Mouse (Mus musculus): ENCODE data around the gene 2900026A02Rik. TPM values are rescaled to one million over a fixed set of nuclear protein-coding genes. Genes with fewer than 3 reads are reported as not detected.

The 2900026A02Rik gene
- total RNA-seq, 1 experiment: 12.3 TPM

DNA sequence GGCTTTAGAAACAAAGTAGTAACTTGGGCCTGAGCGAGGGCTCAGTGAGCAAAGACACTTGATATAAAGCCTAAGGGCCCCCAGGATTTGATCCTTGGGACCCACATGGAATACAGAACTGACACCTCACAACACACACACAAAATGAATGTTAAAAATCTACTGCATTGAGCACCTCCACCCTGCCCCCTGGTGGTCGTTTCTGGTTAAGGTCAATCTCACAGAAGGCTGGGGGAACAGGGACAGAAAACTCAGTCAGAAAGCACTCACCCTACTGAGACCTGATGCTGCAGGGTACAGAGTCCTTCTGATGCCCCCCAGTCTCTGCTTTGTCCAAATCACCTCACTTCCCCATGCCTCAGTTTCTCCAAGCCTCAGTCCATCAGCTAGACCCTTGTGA, 53.3 kb downstream of the 2900026A02Rik start:
- H3K27ac ChIP-seq (ENCODE audit: insufficient read depth, low read depth, low read length, poor library complexity, severe bottlenecking): no peak overlapping the region
- DNase-seq (ENCODE audit: low read depth, low spot score): no peak
- TF ChIP-seq MAFK (IDR thresholded peaks at IDR 0.05; ENCODE audit: insufficient read depth, low read depth, low read length) (no peak), ZNF384 (IDR thresholded peaks at IDR 0.05; ENCODE audit: low read depth, low read length) (no peak), CHD2 (IDR thresholded peaks at IDR 0.05; ENCODE audit: low read depth, low read length) (no peak), ZC3H11A (IDR thresholded peaks at IDR 0.05; ENCODE audit: borderline replicate concordance, low read depth, low read length) (no peak), HCFC1 (IDR thresholded peaks at IDR 0.05; ENCODE audit: borderline replicate concordance, insufficient read depth, low read length) (no peak)
- H3K9me3 ChIP-seq (ENCODE audit: control insufficient read depth, insufficient read depth, low read depth, low read length): no peaks in the 10 kb centered on the region
- no peaks in the 10 kb centered on the region for H3K36me3 ChIP-seq (ENCODE audit: control insufficient read depth, insufficient read depth, low read length, poor library complexity, severe bottlenecking)
- H3K4me1 ChIP-seq (ENCODE audit: control insufficient read depth in 2 of 2, insufficient read depth in 2 of 2, low read length in 2 of 2, poor library complexity in 1 of 2): peaks cover 2 to 25% of the 10 kb centered on the region in 2 experiments
- in situ Hi-C loops (cut with MboI; ENCODE audit: low sequenced_read_pairs in 2 of 2, unreplicated experiment in 2 of 2): no loop called here
- no peak overlapping the region for H3K9ac ChIP-seq (ENCODE audit: insufficient read depth, low read depth, low read length, poor library complexity, severe bottlenecking)
- no peak overlapping the region for H3K4me3 ChIP-seq (ENCODE audit: insufficient read depth in 1 of 2, low read depth in 1 of 2, low read length in 2 of 2, poor library complexity in 1 of 2, severe bottlenecking in 1 of 2)

DNA sequence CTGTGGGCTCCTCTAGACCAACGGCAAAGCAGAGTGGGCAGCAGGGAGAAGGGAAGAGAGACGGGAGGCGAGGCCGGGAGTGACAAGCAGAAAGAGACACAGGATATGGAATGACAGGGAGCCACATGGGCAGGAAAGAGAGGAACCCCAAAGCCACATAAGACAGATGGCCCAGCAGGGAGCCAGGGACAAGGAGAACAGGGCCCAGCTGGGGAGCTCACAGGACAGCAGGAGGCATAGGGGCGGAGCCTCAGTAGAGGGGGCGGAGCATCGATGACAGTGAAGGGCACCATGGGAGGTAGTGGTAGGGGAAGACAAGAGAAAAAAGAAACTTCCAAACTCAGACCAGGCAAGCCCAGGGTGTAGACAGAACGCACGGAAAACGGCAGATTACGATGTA, 55.6 kb downstream of the 2900026A02Rik start:
- H3K4me1 ChIP-seq (ENCODE audit: control insufficient read depth in 2 of 2, insufficient read depth in 2 of 2, low read length in 2 of 2, poor library complexity in 1 of 2): peaks cover 2 to 25% of the 10 kb centered on the region in 2 experiments
- H3K9ac ChIP-seq (ENCODE audit: insufficient read depth, low read depth, low read length, poor library complexity, severe bottlenecking): no peak overlapping the region
- TF ChIP-seq HCFC1 (IDR thresholded peaks at IDR 0.05; ENCODE audit: borderline replicate concordance, insufficient read depth, low read length) (no peak), ZC3H11A (IDR thresholded peaks at IDR 0.05; ENCODE audit: borderline replicate concordance, low read depth, low read length) (no peak), MAFK (IDR thresholded peaks at IDR 0.05; ENCODE audit: insufficient read depth, low read depth, low read length) (no peak), ZNF384 (IDR thresholded peaks at IDR 0.05; ENCODE audit: low read depth, low read length) (no peak), CHD2 (IDR thresholded peaks at IDR 0.05; ENCODE audit: low read depth, low read length) (no peak)
- in situ Hi-C loops (cut with MboI; ENCODE audit: low sequenced_read_pairs in 2 of 2, unreplicated experiment in 2 of 2): no loop called here
- no peaks in the 10 kb centered on the region for H3K9me3 ChIP-seq (ENCODE audit: control insufficient read depth, insufficient read depth, low read depth, low read length)
- peak overlapping the region in 1 of 2 experiments; percentile 20; a peak in 1 of 4 replicates for H3K4me3 ChIP-seq (ENCODE audit: insufficient read depth in 1 of 2, low read depth in 1 of 2, low read length in 2 of 2, poor library complexity in 1 of 2, severe bottlenecking in 1 of 2)
- DNase-seq (ENCODE audit: low read depth, low spot score): no peak
- no peak overlapping the region for H3K27ac ChIP-seq (ENCODE audit: insufficient read depth, low read depth, low read length, poor library complexity, severe bottlenecking)
- H3K36me3 ChIP-seq (ENCODE audit: control insufficient read depth, insufficient read depth, low read length, poor library complexity, severe bottlenecking): no peaks in the 10 kb centered on the region

DNA sequence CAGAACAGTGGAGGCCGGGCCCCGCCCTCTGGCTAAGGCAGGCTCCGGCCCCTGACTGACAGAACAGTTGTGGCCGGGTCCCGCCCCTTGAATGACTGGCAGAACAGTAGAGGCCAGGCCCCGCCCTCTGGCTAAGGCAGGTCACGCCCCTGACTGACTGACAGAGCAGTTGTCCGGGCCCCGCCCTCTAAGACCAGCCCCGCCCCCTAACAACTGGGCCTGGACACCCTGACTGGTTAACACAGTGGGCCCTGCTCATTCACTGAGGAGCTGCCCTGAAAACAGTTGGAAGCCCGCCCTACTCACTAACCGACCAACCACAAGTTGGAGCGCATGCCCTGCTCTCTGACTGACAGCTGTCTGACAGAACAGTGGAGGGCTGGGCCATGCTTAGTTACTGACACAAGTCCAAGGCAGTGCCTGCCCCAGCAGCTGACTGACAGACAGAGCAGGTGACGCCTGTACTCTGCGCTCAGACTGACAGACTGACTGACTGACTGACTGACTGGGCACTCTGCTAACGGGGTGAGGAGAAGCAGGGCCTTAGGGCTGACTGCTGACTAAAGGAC, 56.1 kb downstream of the 2900026A02Rik start:
- Histone ChIP-seq H3K4me3 (ENCODE audit: insufficient read depth in 1 of 2, low read depth in 1 of 2, low read length in 2 of 2, poor library complexity in 1 of 2, severe bottlenecking in 1 of 2) (peak overlapping the region in 1 of 2 experiments; percentile 20; a peak in 1 of 4 replicates), H3K4me1 (ENCODE audit: control insufficient read depth in 2 of 2, insufficient read depth in 2 of 2, low read length in 2 of 2, poor library complexity in 1 of 2) (peaks cover 2 to 25% of the 10 kb centered on the region in 2 experiments), H3K9me3 (ENCODE audit: control insufficient read depth, insufficient read depth, low read depth, low read length) (no peaks in the 10 kb centered on the region), H3K27ac (ENCODE audit: insufficient read depth, low read depth, low read length, poor library complexity, severe bottlenecking) (no peak overlapping the region), H3K36me3 (ENCODE audit: control insufficient read depth, insufficient read depth, low read length, poor library complexity, severe bottlenecking) (no peaks in the 10 kb centered on the region), H3K9ac (ENCODE audit: insufficient read depth, low read depth, low read length, poor library complexity, severe bottlenecking) (no peak overlapping the region)
- no peak for TF ChIP-seq HCFC1 (IDR thresholded peaks at IDR 0.05; ENCODE audit: borderline replicate concordance, insufficient read depth, low read length)
- TF ChIP-seq ZNF384 (IDR thresholded peaks at IDR 0.05; ENCODE audit: low read depth, low read length): no peak
- no peak for TF ChIP-seq ZC3H11A (IDR thresholded peaks at IDR 0.05; ENCODE audit: borderline replicate concordance, low read depth, low read length)
- TF ChIP-seq MAFK (IDR thresholded peaks at IDR 0.05; ENCODE audit: insufficient read depth, low read depth, low read length): 0 out of 2 replicates have a peak, but pooled peaks have one; percentile 3
- TF ChIP-seq CHD2 (IDR thresholded peaks at IDR 0.05; ENCODE audit: low read depth, low read length): 0 out of 2 replicates have a peak, but pooled peaks have one; percentile 27
- peak; percentile 96 for DNase-seq (ENCODE audit: low read depth, low spot score)
- in situ Hi-C loops (cut with MboI; ENCODE audit: low sequenced_read_pairs in 2 of 2, unreplicated experiment in 2 of 2): no loop called here

DNA sequence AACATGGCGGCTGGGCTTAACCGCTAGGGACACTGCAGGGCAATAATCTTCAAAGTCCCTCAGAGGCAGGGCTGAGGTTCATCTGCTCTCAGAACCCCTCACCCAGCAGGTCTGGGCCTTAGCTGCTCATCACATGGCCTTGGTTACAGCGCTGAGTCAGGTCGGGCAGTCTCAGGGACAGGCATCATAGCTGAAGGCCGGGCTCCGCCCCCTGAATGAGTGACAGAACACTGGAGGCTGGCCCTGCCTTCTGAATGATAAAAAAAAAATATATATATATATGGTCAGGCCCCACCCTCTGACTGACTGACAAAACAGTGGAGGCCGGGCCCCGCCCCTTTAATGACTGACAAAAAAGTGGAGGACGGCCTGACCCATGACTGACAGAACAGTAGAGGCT, 56.6 kb downstream of the 2900026A02Rik start:
- H3K9me3 ChIP-seq (ENCODE audit: control insufficient read depth, insufficient read depth, low read depth, low read length): no peaks in the 10 kb centered on the region
- peaks cover 2 to 25% of the 10 kb centered on the region in 2 experiments for H3K4me1 ChIP-seq (ENCODE audit: control insufficient read depth in 2 of 2, insufficient read depth in 2 of 2, low read length in 2 of 2, poor library complexity in 1 of 2)
- no peaks in the 10 kb centered on the region for H3K36me3 ChIP-seq (ENCODE audit: control insufficient read depth, insufficient read depth, low read length, poor library complexity, severe bottlenecking)
- TF ChIP-seq MAFK (IDR thresholded peaks at IDR 0.05; ENCODE audit: insufficient read depth, low read depth, low read length) (0 out of 2 replicates have a peak, but pooled peaks have one; percentile 12), HCFC1 (IDR thresholded peaks at IDR 0.05; ENCODE audit: borderline replicate concordance, insufficient read depth, low read length) (no peak), CHD2 (IDR thresholded peaks at IDR 0.05; ENCODE audit: low read depth, low read length) (no peak), ZC3H11A (IDR thresholded peaks at IDR 0.05; ENCODE audit: borderline replicate concordance, low read depth, low read length) (no peak), ZNF384 (IDR thresholded peaks at IDR 0.05; ENCODE audit: low read depth, low read length) (no peak)
- H3K27ac ChIP-seq (ENCODE audit: insufficient read depth, low read depth, low read length, poor library complexity, severe bottlenecking): no peak overlapping the region
- H3K4me3 ChIP-seq (ENCODE audit: insufficient read depth in 1 of 2, low read depth in 1 of 2, low read length in 2 of 2, poor library complexity in 1 of 2, severe bottlenecking in 1 of 2): no peak overlapping the region
- in situ Hi-C loops (cut with MboI; ENCODE audit: low sequenced_read_pairs in 2 of 2, unreplicated experiment in 2 of 2): no loop called here
- peak overlapping the region; percentile 19; the same call in 1 of the 2 replicates for H3K9ac ChIP-seq (ENCODE audit: insufficient read depth, low read depth, low read length, poor library complexity, severe bottlenecking)
- DNase-seq (ENCODE audit: low read depth, low spot score): no peak

All from ES-E14 (cell line).